Mouse (Mus musculus) myocyte (in vitro differentiated cells): ENCODE measurements around the gene Gng12. TPM values are rescaled to one million over a fixed set of nuclear protein-coding genes. Genes with fewer than 3 reads are reported as not detected.

Source experiments
- H3K27me3 ChIP-seq: one replicate; pipeline ENCODE4 v1.6.1; 2011; ENCODE audit not compliant: control insufficient read depth, insufficient read depth, insufficient read length
- H3K36me3 ChIP-seq: one replicate; pipeline ENCODE4 v1.6.1; 2011; ENCODE audit not compliant: control insufficient read depth, insufficient read depth
- H3K4me2 ChIP-seq: one replicate; pipeline ENCODE4 v1.6.1; 2011; ENCODE audit warnings: low read depth, control low read depth
- H3K4me3 ChIP-seq: one replicate; pipeline ENCODE4 v1.5.1; 2011; ENCODE audit warnings: mild to moderate bottlenecking, control low read depth, moderate library complexity
- H3K79me2 ChIP-seq: one replicate; pipeline ENCODE4 v1.6.1; 2011; ENCODE audit not compliant: control insufficient read depth, insufficient read depth
- H3ac ChIP-seq: one replicate; pipeline ENCODE4 v1.6.1; 2011; ENCODE audit not compliant: control insufficient read depth, insufficient read length
- CEBPB ChIP-seq: IDR thresholded peaks from 2 replicates; pipeline ENCODE4 v1.6.1; 2011; ENCODE audit warnings: mild to moderate bottlenecking, moderate library complexity; ENCODE audit not compliant: poor library complexity, insufficient read depth, severe bottlenecking
- E2F4 ChIP-seq: IDR thresholded peaks from one replicate; pipeline ENCODE4 v1.6.1; 2011; ENCODE audit warnings: mild to moderate bottlenecking, control low read depth, moderate library complexity; ENCODE audit not compliant: insufficient read depth
- MAX ChIP-seq: IDR thresholded peaks from one replicate; pipeline ENCODE4 v1.6.1; 2011; ENCODE audit warnings: low read depth, mild to moderate bottlenecking, control low read depth
- MYOD1 ChIP-seq, 3 experiments: IDR thresholded peaks; one replicate each; pipeline ENCODE4 v1.6.1; 2011; ENCODE audit warnings: control low read depth in 2 of 3, low read depth in 2 of 3, mild to moderate bottlenecking in 2 of 3, moderate library complexity in 1 of 3; ENCODE audit not compliant: insufficient read length in 2 of 3, control insufficient read depth in 1 of 3
- MYOG ChIP-seq, 3 experiments: IDR thresholded peaks; one replicate each; pipeline ENCODE4 v1.6.1; 2011; ENCODE audit warnings: control low read depth in 2 of 3, low read depth in 2 of 3, mild to moderate bottlenecking in 2 of 3; ENCODE audit not compliant: insufficient read length in 2 of 3, control insufficient read depth in 1 of 3, insufficient read depth in 1 of 3
- POLR2A ChIP-seq: IDR thresholded peaks from one replicate; pipeline ENCODE4 v1.6.1; 2011; ENCODE audit warnings: low read depth, mild to moderate bottlenecking, control low read depth, moderate library complexity; ENCODE audit not compliant: insufficient read length
- POLR2AphosphoS2 ChIP-seq: IDR thresholded peaks from one replicate; pipeline ENCODE4 v1.6.1; 2011; ENCODE audit warnings: low read depth, control low read depth; ENCODE audit not compliant: insufficient read length
- REST ChIP-seq: IDR thresholded peaks from one replicate; pipeline ENCODE4 v1.6.1; 2011; ENCODE audit warnings: mild to moderate bottlenecking, control low read depth, moderate library complexity; ENCODE audit not compliant: insufficient read depth, insufficient read length
- SRF ChIP-seq: IDR thresholded peaks from one replicate; pipeline ENCODE4 v1.6.1; 2011; ENCODE audit warnings: low read depth; ENCODE audit not compliant: control insufficient read depth, insufficient read length
- TCF12 ChIP-seq: IDR thresholded peaks from one replicate; pipeline ENCODE4 v1.6.1; 2011; ENCODE audit warnings: mild to moderate bottlenecking, control low read depth; ENCODE audit not compliant: poor library complexity, insufficient read depth, severe bottlenecking
- TCF3 ChIP-seq: IDR thresholded peaks from one replicate; pipeline ENCODE4 v1.6.1; 2011; ENCODE audit warnings: low read depth, control low read depth; ENCODE audit not compliant: insufficient read length
- USF1 ChIP-seq: IDR thresholded peaks from one replicate; pipeline ENCODE4 v1.6.1; 2011; ENCODE audit warnings: low read depth, mild to moderate bottlenecking, control low read depth, moderate library complexity
- polyA plus RNA-seq: library from polyadenylated mRNA; unstranded; fragments of >200 nt; fragmentation: generic; extraction: Trizol; gene quantifications from one replicate; pipeline ENCODE4 v1.2.1, GENCODE M21; 2012; ENCODE audit warnings: missing spikeins

Gng12 gene
- polyA plus RNA-seq, 1 experiment: 37.8 TPM

GRCm38 (mm10) chr6:67014679-67015075 is 118.5 kb downstream of the Gng12 start:
- Histone ChIP-seq H3K4me2 (peak overlapping the region; percentile 45), H3K4me3 (no peak overlapping the region), H3K79me2 (no peaks in the 10 kb centered on the region), H3K27me3 (no peaks in the 10 kb centered on the region), H3K36me3 (no peaks in the 10 kb centered on the region), H3ac (no peak overlapping the region)
- TF ChIP-seq TCF3 (peak; percentile 55), MYOG (IDR thresholded peaks at IDR 0.05; ENCODE audit: control insufficient read depth in 1 of 3, insufficient read depth in 1 of 3, insufficient read length in 2 of 3, low read depth in 2 of 3) (peak; percentile 43 to 96 (median 86)), POLR2A (no peak), REST (no peak), SRF (peak; percentile 98), MAX (no peak), POLR2AphosphoS2 (peak; percentile 8), MYOD1 (IDR thresholded peaks at IDR 0.05; ENCODE audit: control insufficient read depth in 1 of 3, insufficient read length in 2 of 3, low read depth in 2 of 3) (peak in 2 of 3 experiments; percentile 92 to 99), CEBPB (peak; percentile 92), TCF12 (peak; percentile 75)

- H3K79me2 ChIP-seq: no peaks in the 10 kb centered on the region
- H3K4me2 ChIP-seq: peak overlapping the region; percentile 45
- no peak overlapping the region for H3ac ChIP-seq
- no peaks in the 10 kb centered on the region for H3K36me3 ChIP-seq
- TF ChIP-seq E2F4 (no peak), POLR2A (peak; percentile 26), TCF3 (peak; percentile 39), REST (no peak), TCF12 (peak; percentile 92), MYOD1 (IDR thresholded peaks at IDR 0.05; ENCODE audit: control insufficient read depth in 1 of 3, insufficient read length in 2 of 3, low read depth in 2 of 3) (peak in 2 of 3 experiments; percentile 77 to 84), MAX (no peak), MYOG (IDR thresholded peaks at IDR 0.05; ENCODE audit: control insufficient read depth in 1 of 3, insufficient read depth in 1 of 3, insufficient read length in 2 of 3, low read depth in 2 of 3) (peak; percentile 72 to 98 (median 91)), POLR2AphosphoS2 (no peak), CEBPB (no peak), USF1 (no peak), SRF (no peak)
- no peaks in the 10 kb centered on the region for H3K27me3 ChIP-seq
- no peak overlapping the region for H3K4me3 ChIP-seq
Measured at GRCm38 (mm10) chr6:67015739-67016519, 119.7 kb downstream of the Gng12 start.

DNA sequence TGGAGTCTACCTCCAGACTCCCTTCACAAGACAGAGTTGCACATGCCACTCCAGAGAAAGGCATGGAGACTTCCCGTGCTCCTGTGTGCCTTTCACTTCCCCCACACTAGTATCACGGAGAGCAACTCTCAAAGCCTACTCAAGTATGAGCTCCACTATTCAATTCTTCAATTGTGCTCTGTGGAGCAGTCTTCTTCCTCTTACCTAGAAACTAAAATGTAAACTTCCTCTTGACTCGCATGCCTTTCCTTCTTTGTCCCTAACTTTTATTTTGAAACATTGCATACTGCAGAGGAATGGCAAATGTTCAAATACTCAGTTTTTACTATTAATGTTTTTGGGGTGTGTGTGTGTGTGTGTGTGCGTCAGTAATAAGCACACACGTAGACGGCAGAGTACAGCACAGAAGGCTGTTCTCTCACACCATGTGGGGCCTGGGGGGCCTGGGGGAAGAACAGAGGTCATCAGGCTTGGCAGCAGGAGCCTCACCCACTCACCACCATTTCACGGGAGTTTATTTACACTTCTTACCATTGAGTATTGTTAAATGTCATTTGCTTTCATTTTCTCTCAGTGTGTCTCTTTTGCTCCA is 120.4 kb downstream of the Gng12 start:
- Histone ChIP-seq H3K36me3 (no peaks in the 10 kb centered on the region), H3ac (no peak overlapping the region), H3K27me3 (no peaks in the 10 kb centered on the region), H3K79me2 (no peaks in the 10 kb centered on the region), H3K4me2 (peak overlapping the region; percentile 40), H3K4me3 (no peak overlapping the region)
- TF ChIP-seq MYOD1 (IDR thresholded peaks at IDR 0.05; ENCODE audit: control insufficient read depth in 1 of 3, insufficient read length in 2 of 3, low read depth in 2 of 3) (no peak), E2F4 (no peak), MAX (no peak), MYOG (IDR thresholded peaks at IDR 0.05; ENCODE audit: control insufficient read depth in 1 of 3, insufficient read depth in 1 of 3, insufficient read length in 2 of 3, low read depth in 2 of 3) (no peak), USF1 (no peak), TCF3 (no peak), TCF12 (no peak), SRF (no peak), POLR2AphosphoS2 (no peak), REST (no peak), POLR2A (no peak), CEBPB (no peak)

GRCm38 (mm10) chr6:67018365-67018764 is 122.2 kb downstream of the Gng12 start:
- H3ac ChIP-seq: no peak overlapping the region
- H3K27me3 ChIP-seq: no peaks in the 10 kb centered on the region
- TF ChIP-seq MYOG (IDR thresholded peaks at IDR 0.05; ENCODE audit: control insufficient read depth in 1 of 3, insufficient read depth in 1 of 3, insufficient read length in 2 of 3, low read depth in 2 of 3) (peak in 2 of 3 experiments; percentile 31 to 88), MYOD1 (IDR thresholded peaks at IDR 0.05; ENCODE audit: control insufficient read depth in 1 of 3, insufficient read length in 2 of 3, low read depth in 2 of 3) (peak in 1 of 3 experiments; percentile 76), SRF (no peak), E2F4 (no peak)
- H3K79me2 ChIP-seq: no peaks in the 10 kb centered on the region
- H3K4me3 ChIP-seq: no peak overlapping the region
- H3K4me2 ChIP-seq: no peak overlapping the region
- H3K36me3 ChIP-seq: no peaks in the 10 kb centered on the region
